Mouse (Mus musculus) G1E (cell line): ENCODE data around the gene Vmn1r195.
"Not testable (repeated sequence)": the region's sequence is repeated elsewhere in the genome, so short reads cannot be mapped to it uniquely, and the experiment has no call there.

Experiments used
- CTCF ChIP-seq: IDR thresholded peaks from 2 replicates; pipeline ENCODE4 v1.5.1; 2012; ENCODE audit warnings: low read depth, low read length, inconsistent platforms, mixed read lengths
- GATA1 ChIP-seq: IDR thresholded peaks from 2 replicates; pipeline ENCODE4 v1.6.1; 2012; ENCODE audit warnings: borderline replicate concordance, low read length, inconsistent platforms, mixed read lengths
- TAL1 ChIP-seq: conservative IDR thresholded peaks from 2 replicates; pipeline ENCODE4 v1.6.1; 2012; ENCODE audit warnings: low read depth, low read length, inconsistent platforms, mixed read lengths

- TF ChIP-seq CTCF, TAL1, GATA1: not testable (repeated sequence)
Observed at GRCm38 (mm10) chr13:22270222-22270621, at the start of gene Vmn1r195.
